Mouse (Mus musculus): Measurements from ENCODE around the gene Map2. TPM values are rescaled to one million over a fixed set of nuclear protein-coding genes. Genes with fewer than 3 reads are reported as not detected.

Map2 gene
- total RNA-seq, 2 experiments from 2014 or later = 3.5 to 4.2 TPM

DNA sequence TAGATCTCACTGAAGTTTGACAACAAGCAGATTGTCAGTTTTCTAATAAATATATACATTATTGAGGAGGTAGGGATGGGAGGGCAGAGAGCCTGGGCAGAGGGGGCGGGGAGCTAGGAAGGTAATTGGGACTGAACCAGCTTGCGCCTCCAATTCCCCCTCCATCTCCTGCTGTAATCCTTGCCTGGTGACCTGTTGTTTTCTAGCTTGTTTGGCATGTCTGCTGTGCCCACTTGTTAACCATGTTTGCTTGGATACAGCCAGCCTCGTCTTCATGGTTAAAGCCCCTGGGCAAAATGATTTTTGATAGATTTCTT, 293.6 kb downstream of the Map2 start:
- DNase-seq = no peak
- intact Hi-C loops (cut with DNase I) = no loop called here

DNA sequence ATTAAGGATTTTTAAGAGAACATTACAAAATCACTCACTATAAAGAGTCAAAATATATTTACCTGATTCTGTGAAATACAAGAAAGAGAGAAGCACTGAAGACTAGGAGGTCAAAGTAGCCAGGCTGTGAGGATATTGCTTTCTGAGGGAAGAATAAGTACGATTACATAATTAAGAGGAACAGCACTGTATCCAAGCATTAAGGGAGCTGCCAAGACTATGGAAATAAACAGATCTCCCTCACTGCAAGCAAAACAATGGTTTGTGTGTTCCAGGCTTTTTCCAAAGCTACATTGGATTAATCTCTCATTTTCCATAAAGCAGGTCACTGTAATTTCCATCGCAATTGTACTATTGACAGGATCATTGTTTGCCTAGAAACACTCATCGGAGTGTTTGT, 307.7 kb downstream of the Map2 start:
- DNase-seq = no peak
- intact Hi-C loops (cut with DNase I) = no loop called here

Other genes with a start within 250 kb of the Map2 start
- gene Crygf, start 248.8 kb upstream of the Map2 start, total RNA-seq (2021) = not detected

All from heart, postnatal 14 days (tissue).